Mouse (Mus musculus) lung, postnatal 0 days (tissue): ENCODE data around the gene Camkmt.

Experiments used
- CTCF ChIP-seq: IDR thresholded peaks from 2 replicates; pipeline ENCODE4 v1.5.1; 2016; ENCODE audit warnings: antibody characterized with exemption, mild to moderate bottlenecking
- EP300 ChIP-seq: IDR thresholded peaks from 2 replicates; pipeline ENCODE4 v1.6.1; 2016; ENCODE audit warnings: antibody characterized with exemption, mild to moderate bottlenecking, control low read depth

GRCm38 (mm10) chr17:85337666-85338065, 247.3 kb downstream of the Camkmt start:
- TF ChIP-seq CTCF (no peak), EP300 (no peak)
